21 mouse cellular contexts compared by ENCODE assay signal in genomic region chr6:23337411-23338063, GRCm38 (mm10).
A peak's percentile ranks its signal among the peaks of the same experiment; 100 is the strongest.
DNase-seq lines count a peak whose midpoint lies in the region; ATAC-seq and TF ChIP-seq lines count a peak whose summit lies in the region.
"Had no signal": no experiment of that assay in that cellular context is flagged by ENCODE, and none has a peak within 500 bp of the region (broad histone marks: within the 10 kb centered on the region; RNA-seq: fewer than 3 reads in every experiment).

No protein-coding gene starts in this region.

- DNase-seq in forebrain, embryonic 14.5 days (ENCODE audit: low spot score) = peak; percentile 10
- no peak for DNase-seq in forebrain, embryonic 10.5 days (ENCODE audit: extremely low spot score, low spot score)
- DNase-seq in hindbrain, postnatal 0 days (ENCODE audit: low spot score) = peak; percentile 21
- DNase-seq in heart, embryonic 10.5 days (ENCODE audit: low spot score) = no peak
- DNase-seq: adrenal gland, postnatal 14 days; cerebellum, adult 18-20 months; cerebellum, adult 9-11 months; cerebellum, postnatal 36 days; gastrocnemius, postnatal 10 days; heart, adult 18-20 months; heart, postnatal 14 days had no signal

- no peak overlapping the region for H3K4me3 ChIP-seq in forebrain, embryonic 14.5 days (ENCODE audit: low read depth, low read length)
- H3K4me3 ChIP-seq in forebrain, embryonic 10.5 days = no peak overlapping the region
- H3K4me3 ChIP-seq in hindbrain, postnatal 0 days (ENCODE audit: low read length) = no peak overlapping the region
- H3K4me3 ChIP-seq in hindbrain, embryonic 12.5 days = no peak overlapping the region
- H3K4me3 ChIP-seq in midbrain, embryonic 15.5 days = no peak overlapping the region
- no peak overlapping the region for H3K4me3 ChIP-seq in heart, embryonic 10.5 days
- H3K4me3 ChIP-seq: embryonic facial prominence, embryonic 15.5 days; erythroblast, embryonic 14.5 days; heart, embryonic 15.5 days had no signal

- no peaks in the 10 kb centered on the region for H3K36me3 ChIP-seq in forebrain, embryonic 14.5 days (ENCODE audit: control insufficient read depth, insufficient read depth, low read length)
- H3K36me3 ChIP-seq in forebrain, embryonic 10.5 days (replicated peaks) = no peaks in the 10 kb centered on the region
- H3K36me3 ChIP-seq in hindbrain, postnatal 0 days (ENCODE audit: insufficient read depth, low read length) = no peaks in the 10 kb centered on the region
- H3K36me3 ChIP-seq in hindbrain, embryonic 12.5 days = no peaks in the 10 kb centered on the region
- no peaks in the 10 kb centered on the region for H3K36me3 ChIP-seq in midbrain, embryonic 15.5 days (replicated peaks)
- no peaks in the 10 kb centered on the region for H3K36me3 ChIP-seq in heart, embryonic 10.5 days
- H3K36me3 ChIP-seq: embryonic facial prominence, embryonic 15.5 days; heart, embryonic 15.5 days had no signal

- H3K4me1 ChIP-seq in forebrain, embryonic 14.5 days (ENCODE audit: control insufficient read depth, insufficient read depth, low read length) = no peaks in the 10 kb centered on the region
- H3K4me1 ChIP-seq in forebrain, embryonic 10.5 days = peaks cover 27% of the 10 kb centered on the region
- H3K4me1 ChIP-seq in hindbrain, postnatal 0 days (ENCODE audit: insufficient read depth, low read length) = no peaks in the 10 kb centered on the region
- H3K4me1 ChIP-seq in hindbrain, embryonic 12.5 days = no peaks in the 10 kb centered on the region
- 0 out of 2 replicates have a peak, but pooled peaks cover 3% of the 10 kb centered on the region for H3K4me1 ChIP-seq in midbrain, embryonic 15.5 days
- H3K4me1 ChIP-seq in heart, embryonic 10.5 days = no peaks in the 10 kb centered on the region
- H3K4me1 ChIP-seq: embryonic facial prominence, embryonic 15.5 days; heart, embryonic 15.5 days had no signal

- H3K9ac ChIP-seq in forebrain, embryonic 14.5 days (ENCODE audit: low read length) = no peak overlapping the region
- no peak overlapping the region for H3K9ac ChIP-seq in hindbrain, postnatal 0 days (replicated peaks; ENCODE audit: low read length)
- no peak overlapping the region for H3K9ac ChIP-seq in hindbrain, embryonic 12.5 days
- H3K9ac ChIP-seq in midbrain, embryonic 15.5 days = no peak overlapping the region
- H3K9ac ChIP-seq: embryonic facial prominence, embryonic 15.5 days; heart, embryonic 15.5 days had no signal

- WGBS in forebrain, embryonic 14.5 days = 43% methylated on average over 7 of the region's 7 CpGs
- WGBS in forebrain, embryonic 10.5 days = 80% methylated on average over 7 of the region's 7 CpGs
- WGBS in hindbrain, postnatal 0 days = 63% methylated on average over 7 of the region's 7 CpGs
- WGBS in hindbrain, embryonic 12.5 days = 78% methylated on average over 7 of the region's 7 CpGs
- WGBS in midbrain, embryonic 15.5 days = 51% methylated on average over 7 of the region's 7 CpGs
- 80% methylated on average over 7 of the region's 7 CpGs for WGBS in heart, embryonic 10.5 days

- no peak overlapping the region for H3K27ac ChIP-seq in forebrain, embryonic 14.5 days (ENCODE audit: low read depth, low read length)
- no peak overlapping the region for H3K27ac ChIP-seq in forebrain, embryonic 10.5 days
- no peak overlapping the region for H3K27ac ChIP-seq in hindbrain, postnatal 0 days
- no peak overlapping the region for H3K27ac ChIP-seq in hindbrain, embryonic 12.5 days
- no peak overlapping the region for H3K27ac ChIP-seq in midbrain, embryonic 15.5 days
- no peak overlapping the region for H3K27ac ChIP-seq in heart, embryonic 10.5 days
- H3K27ac ChIP-seq: embryonic facial prominence, embryonic 15.5 days; heart, embryonic 15.5 days had no signal

- peak; percentile 50; the same call in 1 of the 2 replicates for ATAC-seq in forebrain, embryonic 14.5 days
- ATAC-seq in hindbrain, postnatal 0 days = no peak
- no peak for ATAC-seq in hindbrain, embryonic 12.5 days (ENCODE audit: low FRiP score)
- peak; percentile 48 for ATAC-seq in midbrain, embryonic 15.5 days (replicated peaks)
- ATAC-seq: activated CD4-positive, CD25-positive, alpha-beta regulatory T cell, adult 4 months; intestine, embryonic 16.5 days; Patski had no signal

- TF ChIP-seq CTCF in hindbrain, postnatal 0 days (IDR thresholded peaks at IDR 0.05; ENCODE audit: low read depth) = no peak

- H3K4me2 ChIP-seq in forebrain, embryonic 14.5 days (ENCODE audit: low read length) = no peak overlapping the region
- H3K4me2 ChIP-seq in hindbrain, postnatal 0 days (ENCODE audit: low read depth, low read length) = no peak overlapping the region
- no peak overlapping the region for H3K4me2 ChIP-seq in hindbrain, embryonic 12.5 days (replicated peaks)
- H3K4me2 ChIP-seq in midbrain, embryonic 15.5 days = no peak overlapping the region
- H3K4me2 ChIP-seq: embryonic facial prominence, embryonic 15.5 days; heart, embryonic 11.5 days; heart, embryonic 15.5 days had no signal

- H3K27me3 ChIP-seq in forebrain, embryonic 14.5 days (replicated peaks; ENCODE audit: control insufficient read depth, insufficient read depth, low read length) = no peaks in the 10 kb centered on the region
- H3K27me3 ChIP-seq in forebrain, embryonic 10.5 days (ENCODE audit: poor library complexity, severe bottlenecking) = peaks cover 19% of the 10 kb centered on the region; the same call in 1 of the 2 replicates
- H3K27me3 ChIP-seq in hindbrain, postnatal 0 days (ENCODE audit: insufficient read depth, low read length) = no peaks in the 10 kb centered on the region
- no peaks in the 10 kb centered on the region for H3K27me3 ChIP-seq in hindbrain, embryonic 12.5 days
- no peaks in the 10 kb centered on the region for H3K27me3 ChIP-seq in midbrain, embryonic 15.5 days (replicated peaks)
- no peaks in the 10 kb centered on the region for H3K27me3 ChIP-seq in heart, embryonic 10.5 days (ENCODE audit: insufficient read depth, poor library complexity, severe bottlenecking)
- H3K27me3 ChIP-seq: CH12.LX; embryonic facial prominence, embryonic 15.5 days; heart, embryonic 15.5 days; Patski had no signal

- H3K9me3 ChIP-seq in forebrain, embryonic 14.5 days (replicated peaks; ENCODE audit: control insufficient read depth, low read length) = no peaks in the 10 kb centered on the region
- no peaks in the 10 kb centered on the region for H3K9me3 ChIP-seq in forebrain, embryonic 10.5 days
- H3K9me3 ChIP-seq in hindbrain, postnatal 0 days (ENCODE audit: low read length) = no peaks in the 10 kb centered on the region
- no peaks in the 10 kb centered on the region for H3K9me3 ChIP-seq in hindbrain, embryonic 12.5 days (replicated peaks)
- no peaks in the 10 kb centered on the region for H3K9me3 ChIP-seq in midbrain, embryonic 15.5 days
- H3K9me3 ChIP-seq in heart, embryonic 10.5 days = no peaks in the 10 kb centered on the region
- H3K9me3 ChIP-seq: embryonic facial prominence, embryonic 15.5 days; heart, embryonic 15.5 days had no signal

Comparison
In these comparisons a context has a peak if more than half of its experiments do, and no peak if none do; other contexts are left out.
1. DNase-seq: peak in forebrain, embryonic 14.5 days (single experiment) and hindbrain, postnatal 0 days (single experiment); none in forebrain, embryonic 10.5 days (single experiment) and heart, embryonic 10.5 days (single experiment).
2. ATAC-seq: peak in forebrain, embryonic 14.5 days (single experiment) and midbrain, embryonic 15.5 days (single experiment); none in hindbrain, postnatal 0 days (single experiment) and hindbrain, embryonic 12.5 days (single experiment).